Mouse (Mus musculus): Measurements from ENCODE around the gene Ndufb5. TPM values are rescaled to one million over a fixed set of nuclear protein-coding genes. Genes with fewer than 3 reads are reported as not detected.
"Not testable (repeated sequence)": the region's sequence is repeated elsewhere in the genome, so short reads cannot be mapped to it uniquely, and the experiment has no call there.

Ndufb5 gene
- total and polyA plus RNA-seq, 3 experiments = 213 to 502 (median 241) TPM

DNA sequence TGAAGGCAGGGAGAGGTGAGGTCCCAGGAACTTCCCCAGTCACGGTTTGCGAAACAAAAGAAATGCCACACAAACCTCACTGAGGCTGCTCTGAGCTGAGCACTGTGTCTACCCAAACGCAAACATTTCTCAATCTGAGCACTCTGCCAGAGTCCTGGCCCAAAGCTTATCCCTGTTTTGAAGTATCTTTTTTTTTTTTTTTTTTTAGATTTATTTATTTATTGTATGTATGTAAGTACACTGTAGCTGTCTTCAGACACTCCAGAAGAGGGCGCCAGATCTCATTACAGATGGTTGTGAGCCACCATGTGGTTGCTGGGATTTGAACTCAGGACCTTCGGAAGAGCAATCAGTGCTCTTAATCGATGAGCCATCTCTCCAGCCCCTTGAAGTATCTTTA, 32.8 kb upstream of the Ndufb5 start:
- not testable (repeated sequence) for H3K9ac ChIP-seq (ENCODE audit: control insufficient read depth, low read depth, low read length, poor library complexity, severe bottlenecking); DNase-seq (ENCODE audit: low read depth, low spot score); H3K79me2 ChIP-seq (ENCODE audit: control insufficient read depth, insufficient read depth, low read length, poor library complexity); H3K4me3 ChIP-seq (ENCODE audit: control insufficient read depth in 1 of 2, insufficient read depth in 1 of 2, low read depth in 2 of 2, low read length in 2 of 2); H3K36me3 ChIP-seq (ENCODE audit: control insufficient read depth in 1 of 2, insufficient read depth in 2 of 2, low read length in 2 of 2); H3K27me3 ChIP-seq (ENCODE audit: control insufficient read depth in 1 of 2, insufficient read depth in 2 of 2, low read length in 2 of 2); H3K9me3 ChIP-seq (replicated peaks; ENCODE audit: insufficient read depth, low read length); H3K27ac ChIP-seq (ENCODE audit: control insufficient read depth, low read depth, low read length)
- peak; percentile 60 for TF ChIP-seq ZNF384 (IDR thresholded peaks at IDR 0.05; ENCODE audit: low read depth, low read length)
- peaks cover 11 to 13% of the 10 kb centered on the region in 2 experiments for H3K4me1 ChIP-seq (ENCODE audit: control insufficient read depth in 1 of 2, insufficient read depth in 2 of 2, low read length in 2 of 2)

DNA sequence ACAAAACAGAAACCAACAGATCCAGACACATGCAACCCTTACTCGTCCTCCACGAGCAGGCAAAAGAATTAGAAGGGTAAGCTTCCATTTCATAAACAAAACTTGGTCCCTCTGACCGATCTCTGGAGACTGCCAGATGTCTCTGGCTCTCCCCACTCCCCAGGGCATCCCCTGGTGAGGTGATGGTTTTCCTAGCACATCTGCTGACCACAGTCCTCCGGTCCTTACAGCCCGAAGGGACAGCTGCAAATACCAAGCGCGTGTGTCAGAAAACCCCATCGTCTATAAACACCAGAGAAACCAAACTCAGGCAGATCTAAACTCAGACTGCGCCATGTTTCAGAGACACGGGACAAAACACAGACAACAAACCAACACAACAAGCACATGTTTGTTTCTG, 32.2 kb upstream of the Ndufb5 start:
- H3K27ac ChIP-seq (ENCODE audit: control insufficient read depth, low read depth, low read length); H3K9me3 ChIP-seq (replicated peaks; ENCODE audit: insufficient read depth, low read length); H3K4me3 ChIP-seq (ENCODE audit: control insufficient read depth in 1 of 2, insufficient read depth in 1 of 2, low read depth in 2 of 2, low read length in 2 of 2); H3K36me3 ChIP-seq (ENCODE audit: control insufficient read depth in 1 of 2, insufficient read depth in 2 of 2, low read length in 2 of 2); H3K27me3 ChIP-seq (ENCODE audit: control insufficient read depth in 1 of 2, insufficient read depth in 2 of 2, low read length in 2 of 2); DNase-seq (ENCODE audit: low read depth, low spot score); H3K9ac ChIP-seq (ENCODE audit: control insufficient read depth, low read depth, low read length, poor library complexity, severe bottlenecking): not testable (repeated sequence)
- Histone ChIP-seq H3K79me2 (ENCODE audit: control insufficient read depth, insufficient read depth, low read length, poor library complexity) (peaks cover 11% of the 10 kb centered on the region), H3K4me1 (ENCODE audit: control insufficient read depth in 1 of 2, insufficient read depth in 2 of 2, low read length in 2 of 2) (peaks cover 11 to 13% of the 10 kb centered on the region in 2 experiments)

DNA sequence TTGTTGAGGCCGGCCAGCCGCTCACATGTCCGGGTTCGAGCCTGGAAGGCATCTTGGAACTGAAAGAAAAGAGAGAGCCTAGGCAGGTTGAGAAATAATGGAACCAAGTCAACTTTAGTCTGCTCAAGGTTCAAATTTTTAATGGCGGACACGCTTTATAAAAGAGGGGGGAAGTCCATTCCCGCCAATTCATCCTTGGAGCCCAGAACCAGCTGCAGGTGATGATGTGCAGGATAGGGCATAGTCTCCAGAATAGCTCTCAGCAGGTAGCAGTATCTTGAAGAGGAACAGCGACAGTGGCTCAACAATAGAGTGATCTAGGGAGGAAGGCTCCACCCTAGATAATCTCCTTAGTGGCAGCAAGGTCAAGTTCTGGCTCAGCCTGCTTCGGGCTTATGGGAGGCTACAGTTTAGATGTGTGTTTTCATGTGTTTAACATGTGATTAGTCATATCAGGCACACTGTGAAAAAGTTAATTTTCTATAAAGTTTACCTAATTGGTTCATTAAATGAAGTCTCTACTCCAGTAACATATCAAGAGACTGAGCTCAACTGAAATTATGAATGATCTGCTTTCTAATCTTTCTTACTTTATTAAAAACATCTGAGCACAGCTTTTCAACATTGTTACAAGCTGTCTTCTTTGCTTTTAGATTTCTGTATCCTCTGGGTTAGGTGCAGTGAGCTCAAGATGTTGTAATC, 31.0 kb upstream of the Ndufb5 start, which contains the start of gene Actl6a:
Actl6a (plus strand) TSS at position 652 of the 702 bp plus-strand sequence.
- not testable (repeated sequence) for H3K27ac ChIP-seq (ENCODE audit: control insufficient read depth, low read depth, low read length); H3K9ac ChIP-seq (ENCODE audit: control insufficient read depth, low read depth, low read length, poor library complexity, severe bottlenecking); H3K27me3 ChIP-seq (ENCODE audit: control insufficient read depth in 1 of 2, insufficient read depth in 2 of 2, low read length in 2 of 2)

DNA sequence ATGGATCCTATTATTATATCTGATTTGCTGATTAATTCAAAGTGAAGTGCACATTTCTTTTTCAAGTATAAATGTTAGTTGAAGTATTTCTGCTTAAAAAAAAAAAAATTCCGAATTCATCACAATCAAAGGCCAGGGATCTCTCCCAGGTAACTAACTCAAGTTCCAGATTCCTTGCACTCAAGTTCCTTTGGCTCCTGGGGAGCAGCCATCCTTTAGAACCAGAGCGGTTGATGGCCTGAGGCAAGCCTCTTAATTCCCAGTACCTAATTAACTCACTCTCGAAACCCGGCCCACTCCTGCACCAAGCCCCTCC, 28.8 kb upstream of the Ndufb5 start:
- Histone ChIP-seq H3K79me2 (ENCODE audit: control insufficient read depth, insufficient read depth, low read length, poor library complexity) (peaks cover 22% of the 10 kb centered on the region), H3K27ac (ENCODE audit: control insufficient read depth, low read depth, low read length) (no peak overlapping the region), H3K36me3 (ENCODE audit: control insufficient read depth in 1 of 2, insufficient read depth in 2 of 2, low read length in 2 of 2) (peaks cover 11 to 20% of the 10 kb centered on the region in 2 experiments), H3K27me3 (ENCODE audit: control insufficient read depth in 1 of 2, insufficient read depth in 2 of 2, low read length in 2 of 2) (no peaks in the 10 kb centered on the region), H3K9me3 (replicated peaks; ENCODE audit: insufficient read depth, low read length) (no peaks in the 10 kb centered on the region), H3K4me3 (ENCODE audit: control insufficient read depth in 1 of 2, insufficient read depth in 1 of 2, low read depth in 2 of 2, low read length in 2 of 2) (peak overlapping the region; percentile 32 to 51; a peak in 3 of 4 replicates), H3K9ac (ENCODE audit: control insufficient read depth, low read depth, low read length, poor library complexity, severe bottlenecking) (peak overlapping the region; percentile 51), H3K4me1 (ENCODE audit: control insufficient read depth in 1 of 2, insufficient read depth in 2 of 2, low read length in 2 of 2) (peaks cover 13 to 14% of the 10 kb centered on the region in 2 experiments)
- DNase-seq (ENCODE audit: low read depth, low spot score) = no peak
- TF ChIP-seq TCF12 (IDR thresholded peaks at IDR 0.05; ENCODE audit: low read depth, low read length) = no peak
- peak; percentile 32; the same call in 1 of the 2 replicates for TF ChIP-seq ZNF384 (IDR thresholded peaks at IDR 0.05; ENCODE audit: low read depth, low read length)
- no peak for TF ChIP-seq SMC3 (IDR thresholded peaks at IDR 0.05; ENCODE audit: low read depth, low read length)
- TF ChIP-seq RCOR1 (IDR thresholded peaks at IDR 0.05; ENCODE audit: low read depth, low read length) = no peak
- TF ChIP-seq USF2 (IDR thresholded peaks at IDR 0.05; ENCODE audit: borderline replicate concordance in 1 of 2, insufficient read depth in 1 of 2, low read depth in 1 of 2, low read length in 2 of 2) = no peak

More for the DNA sequence above, 31.0 kb upstream of the Ndufb5 start, which contains the start of gene Actl6a:
- 0 out of 4 replicates have a peak, but pooled peaks of 1 of the 2 experiments have one; percentile 8 for TF ChIP-seq EP300 (IDR thresholded peaks at IDR 0.05; ENCODE audit: low read depth in 1 of 2, low read length in 2 of 2)
- H3K79me2 ChIP-seq (ENCODE audit: control insufficient read depth, insufficient read depth, low read length, poor library complexity) = peaks cover 18% of the 10 kb centered on the region
- not testable (repeated sequence) for H3K9me3 ChIP-seq (replicated peaks; ENCODE audit: insufficient read depth, low read length); H3K4me3 ChIP-seq (ENCODE audit: control insufficient read depth in 1 of 2, insufficient read depth in 1 of 2, low read depth in 2 of 2, low read length in 2 of 2)
- peaks cover 0 to 17% of the 10 kb centered on the region in 2 experiments; a peak in 2 of 4 replicates for H3K36me3 ChIP-seq (ENCODE audit: control insufficient read depth in 1 of 2, insufficient read depth in 2 of 2, low read length in 2 of 2)
- peak; percentile 50 for DNase-seq (ENCODE audit: low read depth, low spot score)
- H3K4me1 ChIP-seq (ENCODE audit: control insufficient read depth in 1 of 2, insufficient read depth in 2 of 2, low read length in 2 of 2) = peaks cover 13 to 14% of the 10 kb centered on the region in 2 experiments

Data from MEL (cell line).